Mouse (Mus musculus): Measurements from ENCODE around the gene Igfbp7. TPM values are rescaled to one million over a fixed set of nuclear protein-coding genes. Genes with fewer than 3 reads are reported as not detected.

Igfbp7 gene
- total and polyA plus RNA-seq, 3 experiments: 0.17 to 0.70 (median 0.35) TPM

GRCm38 (mm10) chr5:77299486-77299885, 108.4 kb downstream of the Igfbp7 start:
- Histone ChIP-seq H3K36me3 (replicated peaks in 1 of 2; ENCODE audit: control insufficient read depth in 1 of 2, insufficient read depth in 1 of 2, low read length in 1 of 2) (peaks cover 44 to 79% of the 10 kb centered on the region in 2 experiments), H3K9me3 (replicated peaks; ENCODE audit: low read length) (no peaks in the 10 kb centered on the region), H3K4me1 (ENCODE audit: control insufficient read depth in 1 of 2, insufficient read depth in 2 of 2) (peaks cover 0 to 40% of the 10 kb centered on the region in 2 experiments; a peak in 3 of 4 replicates), H3K27me3 (replicated peaks) (no peaks in the 10 kb centered on the region), H3K79me2 (replicated peaks; ENCODE audit: control insufficient read depth, extremely low read depth, insufficient read depth, poor library complexity, severe bottlenecking) (peaks cover 1% of the 10 kb centered on the region; the same call in 1 of the 2 replicates), H3K4me2 (ENCODE audit: insufficient read depth, low read depth, poor library complexity, severe bottlenecking) (no peak overlapping the region), H3K9ac (ENCODE audit: insufficient read depth, low read depth) (no peak overlapping the region), H3K27ac (ENCODE audit: insufficient read depth, low read depth) (no peak overlapping the region), H3K4me3 (replicated peaks in 1 of 3; ENCODE audit: low read depth in 2 of 3, low read length in 2 of 3, poor library complexity in 1 of 3) (no peak overlapping the region)
- no peak for TF ChIP-seq TBP (conservative IDR thresholded peaks at IDR 0.05; ENCODE audit: low read depth, low read length)
- TF ChIP-seq HCFC1 (IDR thresholded peaks at IDR 0.05; ENCODE audit: low read depth, low read length): no peak
- no peak for TF ChIP-seq USF2 (conservative IDR thresholded peaks at IDR 0.05; ENCODE audit: low read depth, low read length)
- no peak for TF ChIP-seq CTCF (conservative IDR thresholded peaks at IDR 0.05 in 1 of 2, IDR thresholded peaks at IDR 0.05 in 1 of 2; ENCODE audit: low read depth in 2 of 2, low read length in 2 of 2)
- no peak for TF ChIP-seq ELF1 (IDR thresholded peaks at IDR 0.05; ENCODE audit: low read depth, low read length)
- TF ChIP-seq JUN (IDR thresholded peaks at IDR 0.05; ENCODE audit: insufficient read depth, low read depth, low read length): no peak
- TF ChIP-seq RCOR1 (conservative IDR thresholded peaks at IDR 0.05; ENCODE audit: low read depth, low read length): no peak
- TF ChIP-seq E2F4 (IDR thresholded peaks at IDR 0.05; ENCODE audit: insufficient replicate concordance, low read depth, low read length): no peak
- TF ChIP-seq IRF4 (IDR thresholded peaks at IDR 0.05; ENCODE audit: low read depth, low read length): no peak
- no peak for TF ChIP-seq TCF12 (IDR thresholded peaks at IDR 0.05; ENCODE audit: low read depth, low read length)
- no peak for TF ChIP-seq EP300 (IDR thresholded peaks at IDR 0.05; ENCODE audit: low read length)
- TF ChIP-seq ZKSCAN1 (IDR thresholded peaks at IDR 0.05; ENCODE audit: borderline replicate concordance, low read depth, low read length): no peak
- TF ChIP-seq MXI1 (IDR thresholded peaks at IDR 0.05; ENCODE audit: low read depth, low read length): no peak
- TF ChIP-seq NRF1 (IDR thresholded peaks at IDR 0.05; ENCODE audit: low read depth, low read length): no peak
- no peak for TF ChIP-seq KAT2A (IDR thresholded peaks at IDR 0.05; ENCODE audit: insufficient replicate concordance, low read length)
- no peak for TF ChIP-seq SIN3A (IDR thresholded peaks at IDR 0.05; ENCODE audit: low read length)
- TF ChIP-seq JUND (conservative IDR thresholded peaks at IDR 0.05; ENCODE audit: low read depth, low read length): no peak
- in situ Hi-C loops (cut with MboI; ENCODE audit: low pct_ligation_motif_present, low pct_unique_long_range_greater_than_20kb, low sequenced_read_pairs): no loop called here
- dilution Hi-C loops (cut with MboI; ENCODE audit: extremely low pct_ligation_motif_present, extremely low pct_unique_long_range_greater_than_20kb, low sequenced_read_pairs): no loop called here
- DNase-seq (ENCODE audit: extremely low read depth): no peak

Other genes starting within 250 kb of the Igfbp7 start
- gene Spink2, start 196.6 kb downstream of the Igfbp7 start, total RNA-seq (2012; rRNA removed): 0.42 and 0.55 TPM in 2 replicates
- not detected in 2 replicates for gene Spink2, start 196.6 kb downstream of the Igfbp7 start, total RNA-seq (2014; rRNA removed)
- gene Spink2, start 196.6 kb downstream of the Igfbp7 start, polyA plus RNA-seq (2012; ENCODE audit: insufficient read length, low read depth): 0.67 and 1.3 TPM in 2 replicates
- gene Rest, start 142.6 kb downstream of the Igfbp7 start, total RNA-seq (2012; rRNA removed): 15.4 and 15.9 TPM in 2 replicates
- 16.5 and 16.8 TPM in 2 replicates for gene Rest, start 142.6 kb downstream of the Igfbp7 start, total RNA-seq (2014; rRNA removed)
- 7.4 and 7.8 TPM in 2 replicates for gene Rest, start 142.6 kb downstream of the Igfbp7 start, polyA plus RNA-seq (2012; ENCODE audit: insufficient read length, low read depth)
- 25.8 and 33.0 TPM in 2 replicates for gene Noa1, start 98.0 kb downstream of the Igfbp7 start, total RNA-seq (2012; rRNA removed)
- 44.3 and 45.7 TPM in 2 replicates for gene Noa1, start 98.0 kb downstream of the Igfbp7 start, total RNA-seq (2014; rRNA removed)
- 59.4 and 60.7 TPM in 2 replicates for gene Noa1, start 98.0 kb downstream of the Igfbp7 start, polyA plus RNA-seq (2012; ENCODE audit: insufficient read length, low read depth)
- 133 and 140 TPM in 2 replicates for gene Polr2b, start 97.9 kb downstream of the Igfbp7 start, total RNA-seq (2012; rRNA removed)
- gene Polr2b, start 97.9 kb downstream of the Igfbp7 start, total RNA-seq (2014; rRNA removed): 119 and 129 TPM in 2 replicates
- 78.0 and 88.0 TPM in 2 replicates for gene Polr2b, start 97.9 kb downstream of the Igfbp7 start, polyA plus RNA-seq (2012; ENCODE audit: insufficient read length, low read depth)

Data from CH12.LX (cell line).